Comparison of ENCODE assay signal across 8 mouse cellular contexts in the genomic region with DNA sequence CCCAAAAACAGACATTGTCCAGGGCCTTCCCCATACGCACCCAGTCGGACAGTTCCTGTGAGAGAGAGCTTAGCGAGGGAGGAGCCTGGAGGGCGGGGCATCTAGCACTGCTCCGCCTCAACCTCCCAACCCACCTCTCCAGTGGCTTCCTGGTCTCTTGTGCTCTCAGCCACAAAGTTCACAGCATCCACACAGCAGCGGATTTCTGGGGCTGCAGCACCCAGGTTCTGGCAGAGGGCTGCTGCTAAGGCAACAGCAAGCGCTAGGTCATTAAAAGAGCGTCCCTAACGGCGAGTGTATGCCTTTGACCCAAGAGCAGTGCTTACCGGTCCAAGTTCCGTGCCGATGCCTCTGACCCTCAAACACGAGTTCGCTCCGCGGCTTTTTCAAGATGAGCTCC. TPM values are rescaled to one million over a fixed set of nuclear protein-coding genes. Genes with fewer than 3 reads are reported as not detected.
A peak's percentile ranks its signal among the peaks of the same experiment; 100 is the strongest.
DNase-seq lines count a peak whose midpoint lies in the region; ATAC-seq and TF ChIP-seq lines count a peak whose summit lies in the region.

No protein-coding gene starts in this region.

- no peak overlapping the region for H3K27ac ChIP-seq in cerebellum, adult 2 months (ENCODE audit: insufficient read depth, low read length)
- peak overlapping the region; percentile 65 for H3K27ac ChIP-seq in intestine, embryonic 14.5 days (ENCODE audit: low read depth)
- no peak overlapping the region for H3K27ac ChIP-seq in liver, postnatal 0 days (ENCODE audit: low read depth)
- H3K27ac ChIP-seq in neural tube, embryonic 13.5 days (replicated peaks) = no peak overlapping the region

- TF ChIP-seq CTCF in cerebellum, adult 2 months (IDR thresholded peaks at IDR 0.05; ENCODE audit: borderline replicate concordance, insufficient read depth, low read depth, low read length) = no peak
- 0 out of 2 replicates have a peak, but pooled peaks have one; percentile 17 for TF ChIP-seq CTCF in liver, postnatal 0 days (IDR thresholded peaks at IDR 0.05; ENCODE audit: low read depth)

- peaks cover 4% of the 10 kb centered on the region; the same call in 1 of the 2 replicates for H3K4me1 ChIP-seq in cerebellum, adult 2 months (ENCODE audit: control insufficient read depth, insufficient read depth, low read length)
- peaks cover 15% of the 10 kb centered on the region; the same call in 1 of the 2 replicates for H3K4me1 ChIP-seq in intestine, embryonic 14.5 days (replicated peaks; ENCODE audit: control insufficient read depth, insufficient read depth, low read length)
- peaks cover 14% of the 10 kb centered on the region for H3K4me1 ChIP-seq in liver, postnatal 0 days (ENCODE audit: insufficient read depth)
- H3K4me1 ChIP-seq in neural tube, embryonic 13.5 days (replicated peaks) = peaks cover 10% of the 10 kb centered on the region

- TF ChIP-seq POLR2A in cerebellum, adult 2 months (IDR thresholded peaks at IDR 0.05; ENCODE audit: borderline replicate concordance, insufficient read depth, low read length) = no peak

- H3K9me3 ChIP-seq in intestine, embryonic 14.5 days (ENCODE audit: control insufficient read depth, low read length) = no peaks in the 10 kb centered on the region
- H3K9me3 ChIP-seq in liver, postnatal 0 days (ENCODE audit: low read length) = no peaks in the 10 kb centered on the region
- no peaks in the 10 kb centered on the region for H3K9me3 ChIP-seq in neural tube, embryonic 13.5 days

- 4% methylated on average over 17 of the region's 17 CpGs for WGBS in cerebellum, adult 2 months
- WGBS in intestine, embryonic 14.5 days = 2% methylated on average over 17 of the region's 17 CpGs
- WGBS in liver, postnatal 0 days (ENCODE audit: insufficient replicate concordance) = under 1% methylated on average over 17 of the region's 17 CpGs
- 3% methylated on average over 17 of the region's 17 CpGs for whole genome bisulfite sequencing in neural tube, embryonic 13.5 days

- H3K4me2 ChIP-seq in intestine, embryonic 14.5 days (ENCODE audit: low read length) = peak overlapping the region; percentile 95
- peak overlapping the region; percentile 93 for H3K4me2 ChIP-seq in liver, postnatal 0 days (ENCODE audit: low read depth, low read length)
- peak overlapping the region; percentile 51 for H3K4me2 ChIP-seq in neural tube, embryonic 13.5 days

- ATAC-seq in common myeloid progenitor, adult 5-6 weeks (replicated peaks; ENCODE audit: low read depth, poor library complexity, severe bottlenecking) = peak; percentile 90
- peak; percentile 85 for ATAC-seq in intestine, embryonic 14.5 days (replicated peaks; ENCODE audit: low FRiP score, low TSS enrichment, low read depth)
- peak; percentile 82 for ATAC-seq in liver, postnatal 0 days
- peak; percentile 74; the same call in 1 of the 2 replicates for ATAC-seq in neural tube, embryonic 13.5 days (ENCODE audit: low read depth)

- DNase-seq in cerebellum, adult 2 months = peak in 1 of 2 experiments; percentile 28
- no peak for DNase-seq in cerebellum, adult 9-10 months
- DNase-seq in gastrocnemius, postnatal 25 days = peak; percentile 67
- peak; percentile 84 for DNase-seq in intestine, embryonic 14.5 days (ENCODE audit: low spot score)
- peak; percentile 74 for DNase-seq in liver, postnatal 0 days
- DNase-seq in thymus, postnatal 36 days = peak; percentile 76 to 84

- H3K36me3 ChIP-seq in intestine, embryonic 14.5 days (ENCODE audit: control insufficient read depth, insufficient read depth, low read length) = peaks cover 31% of the 10 kb centered on the region
- H3K36me3 ChIP-seq in liver, postnatal 0 days (replicated peaks; ENCODE audit: insufficient read depth, low read length) = peaks cover 15% of the 10 kb centered on the region
- peaks cover 40% of the 10 kb centered on the region for H3K36me3 ChIP-seq in neural tube, embryonic 13.5 days

- H3K27me3 ChIP-seq in cerebellum, adult 2 months (ENCODE audit: control insufficient read depth, insufficient read depth, low read length) = no peaks in the 10 kb centered on the region
- H3K27me3 ChIP-seq in intestine, embryonic 14.5 days (replicated peaks; ENCODE audit: control insufficient read depth, insufficient read depth, low read length) = no peaks in the 10 kb centered on the region
- no peaks in the 10 kb centered on the region for H3K27me3 ChIP-seq in liver, postnatal 0 days (ENCODE audit: insufficient read depth, low read length)
- peaks cover 8% of the 10 kb centered on the region; the same call in 1 of the 2 replicates for H3K27me3 ChIP-seq in neural tube, embryonic 13.5 days

- TF ChIP-seq EP300 in liver, postnatal 0 days (IDR thresholded peaks at IDR 0.05; ENCODE audit: low read depth) = no peak

- H3K4me3 ChIP-seq in cerebellum, adult 2 months (replicated peaks; ENCODE audit: insufficient read depth, low read depth, low read length) = peak overlapping the region; percentile 39
- peak overlapping the region; percentile 37 for H3K4me3 ChIP-seq in intestine, embryonic 14.5 days (ENCODE audit: low read depth, low read length)
- H3K4me3 ChIP-seq in liver, postnatal 0 days (ENCODE audit: low read depth, low read length) = peak overlapping the region; percentile 49
- H3K4me3 ChIP-seq in neural tube, embryonic 13.5 days = peak overlapping the region; percentile 21

- peak overlapping the region; percentile 48 for H3K9ac ChIP-seq in intestine, embryonic 14.5 days (ENCODE audit: low read length)
- H3K9ac ChIP-seq in liver, postnatal 0 days (replicated peaks) = peak overlapping the region; percentile 59
- peak overlapping the region; percentile 58 for H3K9ac ChIP-seq in neural tube, embryonic 13.5 days

RNA-seq across cellular contexts. Expression of a gene that starts 0.6 kb away (rescaled TPM):
- polyA plus RNA-seq in cerebellum, adult 2 months (2012; rRNA removed) = not detected in 2 replicates
- total RNA-seq in common myeloid progenitor, adult 5-6 weeks (2017) = not detected in 2 replicates
- total RNA-seq in gastrocnemius, postnatal 25 days (2021) = not detected
- polyA plus RNA-seq in intestine, embryonic 14.5 days (2014; fragmentation: Nextera tagmentation; extraction: Ambion mirVana) = not detected in 2 replicates
- polyA plus RNA-seq in liver, postnatal 0 days (2015; fragmentation: Nextera tagmentation; extraction: Ambion mirVana) = not detected in 2 replicates
- not detected in 2 replicates for polyA plus RNA-seq in neural tube, embryonic 13.5 days (2015; fragmentation: Nextera tagmentation; extraction: Ambion mirVana)

RNA-seq across cellular contexts. Expression of a gene that starts 3.9 kb away (rescaled TPM):
- 0.10 and 0.25 TPM in 2 replicates for polyA plus RNA-seq in cerebellum, adult 2 months (2012; rRNA removed)
- 0.37 TPM in 1 of 2 replicates, not detected in the other for total RNA-seq in common myeloid progenitor, adult 5-6 weeks (2017)
- total RNA-seq in gastrocnemius, postnatal 25 days (2021) = 10 to 100 TPM; 22.6 to 24.7 TPM
- 0.30 and 0.50 TPM in 2 replicates for polyA plus RNA-seq in intestine, embryonic 14.5 days (2014; fragmentation: Nextera tagmentation; extraction: Ambion mirVana)
- 0.19 TPM in 1 of 2 replicates, not detected in the other for polyA plus RNA-seq in liver, postnatal 0 days (2015; fragmentation: Nextera tagmentation; extraction: Ambion mirVana)
- 0.38 TPM in 1 of 2 replicates, not detected in the other for polyA plus RNA-seq in neural tube, embryonic 13.5 days (2015; fragmentation: Nextera tagmentation; extraction: Ambion mirVana)

RNA-seq across cellular contexts. Expression of a gene that starts 23.8 kb away (rescaled TPM):
- not detected in 2 replicates for polyA plus RNA-seq in cerebellum, adult 2 months (2012; rRNA removed)
- 0.58 and 3.2 TPM in 2 replicates for total RNA-seq in common myeloid progenitor, adult 5-6 weeks (2017)
- not detected for total RNA-seq in gastrocnemius, postnatal 25 days (2021)
- polyA plus RNA-seq in intestine, embryonic 14.5 days (2014; fragmentation: Nextera tagmentation; extraction: Ambion mirVana) = 0.26 and 0.37 TPM in 2 replicates
- polyA plus RNA-seq in liver, postnatal 0 days (2015; fragmentation: Nextera tagmentation; extraction: Ambion mirVana) = 3.5 and 4.1 TPM in 2 replicates
- 0.14 and 0.45 TPM in 2 replicates for polyA plus RNA-seq in neural tube, embryonic 13.5 days (2015; fragmentation: Nextera tagmentation; extraction: Ambion mirVana)

RNA-seq across cellular contexts. Expression of a gene that starts 32.0 kb away (rescaled TPM):
- polyA plus RNA-seq in cerebellum, adult 2 months (2012; rRNA removed) = 143 and 152 TPM in 2 replicates
- total RNA-seq in common myeloid progenitor, adult 5-6 weeks (2017) = 56.9 and 65.8 TPM in 2 replicates
- total RNA-seq in gastrocnemius, postnatal 25 days (2021) = 10 to 100 TPM; 29.5 to 32.6 TPM
- polyA plus RNA-seq in intestine, embryonic 14.5 days (2014; fragmentation: Nextera tagmentation; extraction: Ambion mirVana) = 101 and 115 TPM in 2 replicates
- polyA plus RNA-seq in liver, postnatal 0 days (2015; fragmentation: Nextera tagmentation; extraction: Ambion mirVana) = 54.8 and 55.3 TPM in 2 replicates
- polyA plus RNA-seq in neural tube, embryonic 13.5 days (2015; fragmentation: Nextera tagmentation; extraction: Ambion mirVana) = 101 and 106 TPM in 2 replicates

RNA-seq across cellular contexts. Expression of a gene that starts 32.2 kb away (rescaled TPM):
- polyA plus RNA-seq in cerebellum, adult 2 months (2012; rRNA removed) = 184 and 191 TPM in 2 replicates
- total RNA-seq in common myeloid progenitor, adult 5-6 weeks (2017) = 52.5 and 60.6 TPM in 2 replicates
- 100 to 1,000 TPM; 307 to 310 TPM for total RNA-seq in gastrocnemius, postnatal 25 days (2021)
- 155 and 158 TPM in 2 replicates for polyA plus RNA-seq in intestine, embryonic 14.5 days (2014; fragmentation: Nextera tagmentation; extraction: Ambion mirVana)
- 140 and 143 TPM in 2 replicates for polyA plus RNA-seq in liver, postnatal 0 days (2015; fragmentation: Nextera tagmentation; extraction: Ambion mirVana)
- polyA plus RNA-seq in neural tube, embryonic 13.5 days (2015; fragmentation: Nextera tagmentation; extraction: Ambion mirVana) = 150 and 153 TPM in 2 replicates
